Mouse (Mus musculus) monocyte, adult 2 months (primary cell): ENCODE measurements around the gene Mettl7b.

Experiments
- DNase-seq, 2 experiments: peaks; one replicate each; pipeline ENCODE4 v3.0.0; 2022; ENCODE audit warnings: low spot score in 2 of 2, low read depth in 1 of 2

Mettl7b gene

DNA sequence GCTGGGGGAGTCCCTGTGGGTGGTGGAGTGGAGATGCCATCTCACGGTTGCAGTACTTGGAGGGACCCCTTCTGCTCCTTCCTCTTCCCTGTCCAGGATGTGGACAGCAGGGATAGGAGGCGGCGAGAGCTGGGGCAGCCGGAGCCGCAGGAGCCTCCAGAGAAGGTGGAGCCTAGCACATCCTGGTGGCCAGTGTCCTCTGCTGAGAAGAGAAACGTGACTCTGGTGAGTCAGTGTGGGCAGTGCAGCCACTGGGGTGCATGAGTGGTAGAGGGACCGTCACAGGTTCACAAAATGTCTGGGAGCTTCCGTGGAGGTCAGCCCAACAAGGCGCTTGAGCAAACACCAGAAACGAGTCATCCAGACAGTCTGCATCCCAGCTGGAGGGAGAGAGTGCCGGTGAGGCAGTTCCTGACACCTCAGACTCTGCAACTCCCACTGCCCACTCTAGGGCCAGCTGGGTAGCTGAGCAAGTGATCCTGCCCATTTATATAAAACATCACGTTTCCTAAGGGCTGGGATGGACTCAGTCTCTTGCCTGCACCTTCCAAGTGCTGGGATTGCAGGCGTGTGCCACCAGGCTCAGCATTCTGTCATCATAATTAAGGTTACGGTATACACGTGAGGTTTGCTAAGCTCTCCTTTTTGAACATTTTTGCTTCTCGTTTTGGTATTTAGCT lies 10.4 kb downstream of the Mettl7b start:
- no peak for DNase-seq

DNA sequence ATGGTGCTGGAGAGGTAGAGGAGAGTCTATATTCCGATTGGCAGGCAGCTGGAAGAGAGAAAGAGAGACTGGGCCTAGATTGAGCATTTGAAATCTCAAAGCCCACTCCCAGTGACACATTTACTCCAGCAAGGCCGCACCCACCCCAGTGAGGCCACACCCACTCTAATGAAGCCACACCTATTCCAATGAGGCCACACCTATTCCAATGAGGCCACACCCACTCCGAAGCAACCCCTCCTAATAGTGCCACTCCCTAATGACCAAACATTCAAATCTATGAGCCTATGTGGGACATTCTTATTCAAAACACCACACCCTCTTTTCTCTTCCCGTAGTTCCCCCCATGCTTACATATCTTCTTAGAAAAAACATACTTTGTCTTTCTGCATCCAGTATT lies 13.3 kb downstream of the Mettl7b start:
- no peak for DNase-seq

DNA sequence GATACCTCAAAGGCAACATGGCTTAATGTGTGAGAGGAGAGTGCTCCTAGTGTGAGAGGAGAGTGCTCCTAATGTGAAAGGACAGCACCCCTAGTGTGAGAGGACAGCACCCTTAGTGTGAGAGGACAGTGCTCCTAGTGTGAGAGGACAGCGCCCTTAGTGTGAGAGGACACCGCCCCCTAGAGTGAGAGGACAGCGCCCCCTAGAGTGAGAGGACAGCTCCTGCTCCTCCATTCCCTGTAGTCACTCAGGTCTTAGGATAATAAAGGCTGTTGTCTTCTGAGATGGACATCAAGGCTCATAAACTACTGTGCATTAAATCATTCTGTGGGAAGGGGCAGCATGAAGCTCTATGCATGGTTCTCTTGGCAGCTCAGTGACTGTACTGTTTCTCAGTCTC lies 15.1 kb downstream of the Mettl7b start:
- no peak for DNase-seq

- DNase-seq = no peak
Measured at GRCm38 (mm10) chr10:128940475-128941061, 20.2 kb downstream of the Mettl7b start.

- DNase-seq = no peak
Measured at GRCm38 (mm10) chr10:128938974-128939373, 21.8 kb downstream of the Mettl7b start.

- DNase-seq = no peak
Measured at GRCm38 (mm10) chr10:128938457-128938856, 22.3 kb downstream of the Mettl7b start.

DNA sequence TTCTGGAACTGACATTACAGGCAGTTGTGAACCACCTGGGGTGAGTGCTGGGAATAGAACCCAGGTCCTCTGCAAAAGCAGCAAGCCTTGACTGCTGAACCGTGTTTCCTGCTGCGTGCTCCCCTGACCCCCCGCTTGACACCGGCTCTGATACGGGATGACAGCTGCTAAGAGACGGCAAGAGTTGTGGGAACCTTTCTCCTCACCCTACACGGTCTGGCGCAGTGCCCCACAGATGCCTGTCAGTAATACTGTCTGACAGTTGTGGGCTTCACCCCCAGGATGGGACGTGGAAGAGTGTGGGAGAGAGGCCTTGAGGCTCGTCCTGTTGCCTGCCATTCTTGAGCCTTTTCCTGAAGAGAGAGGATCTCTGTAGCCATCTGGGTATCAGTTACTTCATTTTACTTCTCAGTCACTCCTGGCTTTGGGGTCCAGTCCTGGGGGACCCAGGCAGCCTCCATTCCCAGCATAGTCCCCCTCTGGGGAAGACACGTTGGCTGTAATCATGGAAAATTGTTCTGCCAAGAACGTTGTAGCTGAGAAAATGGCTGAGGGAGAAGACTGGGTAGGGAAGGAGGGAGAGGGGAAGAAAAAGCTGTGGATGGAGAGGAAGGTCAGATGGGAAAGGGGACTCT lies 22.9 kb downstream of the Mettl7b start:
- no peak for DNase-seq

DNA sequence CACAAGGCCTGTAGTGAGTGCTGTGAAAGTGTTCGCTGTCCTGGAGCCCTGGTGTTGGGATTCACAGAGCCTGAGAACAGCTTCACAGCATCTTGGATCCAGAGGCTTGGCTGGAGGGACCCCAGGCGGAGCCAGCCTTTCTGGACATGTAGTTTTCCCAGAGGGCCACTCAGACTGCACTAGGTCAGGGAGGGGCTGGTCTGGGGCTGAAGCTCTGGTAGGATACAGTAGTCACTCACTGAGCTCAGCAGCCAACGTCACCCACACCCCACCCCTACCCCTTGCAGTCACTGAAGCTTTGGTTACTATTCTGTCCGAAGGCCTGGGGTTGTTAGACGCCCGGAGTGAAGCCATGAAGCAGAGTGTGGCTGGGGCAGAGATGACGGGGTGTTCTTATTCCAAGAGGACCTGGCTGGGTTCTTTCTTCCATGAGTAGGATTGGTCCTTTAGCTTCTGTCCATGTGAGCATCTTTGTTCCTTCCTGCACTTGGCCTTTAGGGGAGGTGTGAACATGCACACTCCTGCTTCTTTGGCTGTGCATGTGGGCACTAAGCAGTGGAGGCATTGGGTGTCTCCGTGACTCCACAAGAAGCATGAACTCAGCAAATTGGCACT lies 24.9 kb downstream of the Mettl7b start:
- DNase-seq = no peak

GRCm38 (mm10) chr10:128934997-128935787 lies 25.6 kb downstream of the Mettl7b start:
- DNase-seq = no peak

DNA sequence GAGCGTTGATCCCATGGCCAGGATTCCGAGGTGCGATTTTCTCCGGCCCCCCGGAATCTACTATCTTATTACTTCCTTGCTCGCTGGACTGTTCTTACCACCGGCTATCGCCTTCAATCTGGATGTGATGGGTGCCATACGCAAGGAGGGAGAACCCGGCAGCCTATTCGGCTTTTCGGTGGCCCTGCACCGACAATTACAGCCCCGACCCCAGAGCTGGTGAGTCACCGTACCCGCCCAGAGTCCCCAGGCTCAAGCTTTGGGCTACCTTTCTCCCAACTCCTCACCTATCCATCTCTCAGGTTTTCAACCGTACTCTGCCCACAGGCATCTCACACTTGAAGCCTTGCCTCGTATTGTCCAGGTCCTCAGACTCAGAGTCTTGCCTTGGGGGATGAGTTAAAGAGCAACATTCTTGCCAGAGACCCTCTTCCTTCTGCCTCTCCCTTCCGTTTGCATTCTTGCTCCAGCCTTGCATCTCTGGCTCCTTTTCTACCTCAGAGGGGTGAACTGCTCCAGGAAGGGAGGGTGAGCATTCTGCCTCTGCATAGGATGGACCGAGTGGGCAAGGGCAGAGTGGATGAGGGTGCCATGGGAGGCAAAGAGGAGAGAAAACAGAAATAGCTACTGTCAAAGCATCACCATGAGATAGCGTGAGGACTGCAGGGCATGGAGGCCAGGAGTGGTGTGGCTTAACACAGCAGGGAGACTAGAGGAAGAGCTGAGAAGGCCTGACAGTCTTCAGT lies 26.6 kb downstream of the Mettl7b start:
- no peak for DNase-seq

DNA sequence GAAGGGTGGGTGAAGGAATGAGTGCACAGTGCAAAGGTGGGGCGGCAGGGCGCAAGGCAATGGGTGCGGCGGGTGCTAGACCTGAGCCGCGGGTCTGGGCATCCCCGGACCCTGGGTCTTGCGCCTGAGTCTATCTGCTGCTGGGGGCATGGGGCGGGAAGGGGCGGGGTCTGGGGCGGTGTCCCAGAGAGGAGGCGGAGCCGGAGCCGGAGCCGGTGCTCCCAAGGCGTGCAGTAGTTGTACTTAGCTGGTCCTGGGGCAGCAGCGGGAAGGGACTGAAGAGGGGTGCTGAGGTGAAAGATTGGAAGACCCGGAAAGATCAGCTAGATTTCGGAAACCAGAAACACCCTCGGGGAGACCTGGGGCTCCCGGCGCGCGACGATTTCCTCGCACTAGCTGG lies 27.2 kb downstream of the Mettl7b start, which contains the start of gene Itga7:
Itga7 (plus strand) TSS at position 245 of the 400 bp plus-strand sequence.
- DNase-seq = no peak

- no peak for DNase-seq
Measured at GRCm38 (mm10) chr10:128931441-128931840, 29.3 kb downstream of the Mettl7b start.

GRCm38 (mm10) chr10:128929638-128930378 lies 31.0 kb downstream of the Mettl7b start:
- no peak for DNase-seq

- DNase-seq = no peak
Measured at GRCm38 (mm10) chr10:128928356-128928755, 32.4 kb downstream of the Mettl7b start.

- no peak for DNase-seq
Measured at GRCm38 (mm10) chr10:128923935-128924334, 36.9 kb downstream of the Mettl7b start, which contains the start of gene Bloc1s1. Gene Bloc1s1, minus strand, starts transcription at chr10:128924035.

- peak; percentile 76 to 85 for DNase-seq
Measured at GRCm38 (mm10) chr10:128923013-128923691, 37.6 kb downstream of the Mettl7b start.

DNA sequence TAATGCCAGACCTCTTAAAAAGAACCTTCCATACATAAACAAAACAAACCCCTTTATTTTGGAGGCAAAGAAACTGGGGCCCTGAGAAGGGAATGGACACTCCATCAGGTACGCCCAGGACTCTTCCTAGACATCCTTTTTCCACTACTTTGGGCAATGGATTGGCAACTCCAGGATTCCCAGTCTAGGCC lies 38.1 kb downstream of the Mettl7b start, which contains the start of gene Rdh5:
Rdh5 (minus strand) TSS at position 67 of the 191 bp plus-strand sequence.
- no peak for DNase-seq

DNA sequence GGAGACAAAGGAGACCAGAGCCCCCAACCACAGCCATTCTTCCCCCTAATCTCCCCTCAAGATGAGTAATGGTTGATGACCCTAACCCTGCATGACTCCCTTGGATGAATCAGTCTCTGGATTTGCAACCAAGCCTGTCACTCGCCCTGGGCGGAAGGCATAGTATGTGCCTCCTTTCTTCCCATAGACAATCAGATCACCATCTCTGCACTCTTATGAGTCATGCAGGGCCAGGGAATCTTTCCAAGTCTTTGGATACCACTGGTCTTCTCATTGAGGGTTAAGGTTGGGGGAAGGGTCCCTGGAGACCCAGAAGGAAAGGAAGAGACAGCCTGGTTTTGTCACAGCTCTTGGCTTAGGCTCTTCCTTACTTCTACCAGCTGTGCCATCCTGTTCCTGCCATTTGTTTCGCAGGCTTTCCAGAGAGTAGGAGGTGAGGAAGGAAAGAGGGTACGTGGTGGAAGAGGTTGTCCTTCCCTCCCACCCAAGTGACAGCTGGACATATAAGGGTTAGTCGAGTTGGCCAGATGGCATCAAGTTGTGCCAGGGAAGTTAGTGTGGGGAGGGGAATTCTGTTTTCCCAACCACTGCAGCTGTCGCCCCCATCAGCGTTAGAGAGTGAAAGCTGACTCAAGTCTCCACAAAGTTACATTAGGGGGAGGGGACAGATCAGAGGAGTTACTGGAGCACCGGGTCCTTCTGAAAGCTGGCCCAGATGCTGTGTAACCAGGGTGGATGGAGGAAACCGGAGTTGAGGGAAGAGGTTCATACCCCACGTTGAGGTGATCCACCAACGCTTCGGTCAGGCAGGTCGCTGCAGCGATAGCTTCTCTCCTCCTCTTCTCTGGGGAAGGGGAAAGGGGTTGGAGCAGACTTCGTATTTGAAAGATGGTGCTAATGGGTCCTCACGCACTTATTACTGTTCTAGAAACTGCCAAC lies 38.6 kb downstream of the Mettl7b start:
- DNase-seq = no peak
